Mouse (Mus musculus) embryonic facial prominence, embryonic 11.5 days (tissue): ENCODE measurements around the gene Gcgr. TPM values are rescaled to one million over a fixed set of nuclear protein-coding genes. Genes with fewer than 3 reads are reported as not detected.
"Not testable (repeated sequence)": the region's sequence is repeated elsewhere in the genome, so short reads cannot be mapped to it uniquely, and the experiment has no call there.

Source experiments
- ATAC-seq: fragments of 200-750 bp; cut with Nextera tagmentation; replicated peaks from 2 replicates; pipeline ENCODE4 v1.8.0; 2017; ENCODE audit warnings: low read depth; ENCODE audit not compliant: insufficient number of reproducible peaks, low FRiP score, low TSS enrichment
- DNase-seq: peaks from one replicate; pipeline ENCODE4 v3.0.0-alpha.2; 2015; ENCODE audit warnings: low spot score
- H3K27ac ChIP-seq: fragments of 300-500 bp; sonication (generic); replicated peaks from 2 replicates; pipeline ENCODE4 v1.5.1; 2014; ENCODE audit warnings: mild to moderate bottlenecking, low read depth, low read length, control low read depth
- H3K27me3 ChIP-seq: fragments of 300-500 bp; sonication (generic); 2 replicates; pipeline ENCODE4 v1.6.1; 2014; ENCODE audit warnings: mild to moderate bottlenecking, low read length, moderate library complexity, mixed read lengths; ENCODE audit not compliant: control insufficient read depth, insufficient read depth
- H3K36me3 ChIP-seq: fragments of 300-500 bp; sonication (generic); replicated peaks from 2 replicates; pipeline ENCODE4 v1.6.1; 2014; ENCODE audit warnings: low read depth, mild to moderate bottlenecking, low read length, moderate library complexity, mixed read lengths; ENCODE audit not compliant: control insufficient read depth, insufficient read depth
- H3K4me1 ChIP-seq: fragments of 300-500 bp; sonication (generic); 2 replicates; pipeline ENCODE4 v1.6.1; 2014; ENCODE audit warnings: low read length, mixed read lengths; ENCODE audit not compliant: control insufficient read depth, insufficient read depth
- H3K4me2 ChIP-seq: fragments of 300-500 bp; sonication (generic); 2 replicates; pipeline ENCODE4 v1.6.1; 2014; ENCODE audit warnings: low read depth, mild to moderate bottlenecking, control low read depth, low read length, moderate library complexity
- H3K4me3 ChIP-seq: fragments of 300-500 bp; sonication (generic); 2 replicates; pipeline ENCODE4 v1.5.1; 2014; ENCODE audit warnings: low read depth, low read length, control low read depth
- H3K9ac ChIP-seq: fragments of 300-500 bp; sonication (generic); replicated peaks from 2 replicates; pipeline ENCODE4 v1.6.1; 2014; ENCODE audit warnings: mild to moderate bottlenecking, control low read depth, low read length
- H3K9me3 ChIP-seq: fragments of 300-500 bp; sonication (generic); replicated peaks from 2 replicates; pipeline ENCODE4 v1.6.1; 2016; ENCODE audit warnings: mild to moderate bottlenecking, low read length, inconsistent platforms, mixed read lengths; ENCODE audit not compliant: control insufficient read depth
- WGBS: fragments of 180-500 bp; shearing (Covaris S2); extraction: QIAGEN DNeasy Blood & Tissue Kit; methylation state at CpG from one replicate; pipeline ENCODE4 v1.1.7; 2014; 5-methylcytosine and 5-hydroxymethylcytosine counted together
- polyA plus RNA-seq: library from polyadenylated mRNA; unstranded; fragments of >200 nt; fragmentation: Nextera tagmentation; extraction: Ambion mirVana; gene quantifications from 2 replicates; pipeline ENCODE4 v1.2.1, GENCODE M21; 2014

Gcgr gene
- polyA plus RNA-seq, 1 experiment from 2014 or later: 0.43 TPM

DNA sequence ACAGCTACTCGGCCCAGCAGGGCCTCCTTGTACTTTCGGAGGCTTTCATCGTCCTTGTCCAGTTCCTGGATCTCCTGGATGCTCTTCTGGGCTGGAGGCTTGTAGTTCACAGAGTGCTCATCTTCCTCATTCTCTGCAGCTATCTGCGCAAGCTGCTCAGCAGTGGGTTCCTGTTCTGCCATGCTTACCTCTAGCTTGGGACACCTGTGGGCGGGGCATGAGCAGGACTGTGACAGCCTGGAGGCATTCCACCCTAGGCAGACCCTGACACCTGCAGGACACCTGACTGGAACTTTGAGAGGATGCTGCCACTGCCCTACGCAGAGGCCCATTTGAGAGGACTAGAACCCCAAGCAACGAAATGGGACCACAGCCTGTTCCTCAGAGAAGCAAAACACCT lies 49.7 kb downstream of the Gcgr start:
- Histone ChIP-seq H3K9ac (peak overlapping the region; percentile 95), H3K4me1 (peaks cover 14% of the 10 kb centered on the region), H3K36me3 (peaks cover 17% of the 10 kb centered on the region), H3K27ac (peak overlapping the region; percentile 89; the same call in 1 of the 2 replicates), H3K4me2 (peak overlapping the region; percentile 90), H3K27me3 (no peaks in the 10 kb centered on the region), H3K4me3 (peak overlapping the region; percentile 94), H3K9me3 (peaks cover 3% of the 10 kb centered on the region)
- 62% methylated on average over 7 of the region's 7 CpGs for WGBS
- DNase-seq (no peak), ATAC-seq (no peak)

DNA sequence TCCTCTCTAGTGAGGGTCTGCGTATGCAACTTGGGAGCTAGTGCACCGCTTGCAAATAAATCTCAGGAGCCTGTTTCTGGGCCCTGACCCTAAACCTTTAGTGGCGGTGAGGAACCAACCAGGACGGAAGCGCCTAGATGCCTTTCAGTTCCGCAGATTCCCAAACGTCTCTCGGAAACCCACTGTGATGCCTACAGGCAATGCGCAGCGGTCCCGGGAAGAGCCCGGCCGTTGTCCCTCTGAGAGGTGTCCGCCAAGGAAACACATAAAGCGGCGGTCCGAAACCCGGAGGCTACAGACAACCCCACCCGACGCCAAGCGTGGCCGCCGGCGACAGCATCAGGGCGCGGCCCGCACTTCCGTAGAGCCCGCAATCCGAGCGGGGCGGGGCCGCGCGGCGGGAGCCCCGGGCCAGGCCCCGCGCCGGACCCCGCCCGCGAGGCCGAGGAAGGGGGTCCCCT lies 50.4 kb downstream of the Gcgr start:
- peak overlapping the region; percentile 89 for H3K27ac ChIP-seq
- peaks cover 3% of the 10 kb centered on the region for H3K9me3 ChIP-seq
- H3K4me1 ChIP-seq: peaks cover 14% of the 10 kb centered on the region
- H3K4me2 ChIP-seq: peak overlapping the region; percentile 90
- DNase-seq: peak; percentile 40
- WGBS: under 1% methylated on average over 42 of the region's 44 CpGs
- H3K9ac ChIP-seq: peak overlapping the region; percentile 95
- H3K4me3 ChIP-seq: peak overlapping the region; percentile 94
- no peaks in the 10 kb centered on the region for H3K27me3 ChIP-seq
- H3K36me3 ChIP-seq: peaks cover 17% of the 10 kb centered on the region
- ATAC-seq: no peak

GRCm38 (mm10) chr11:120581490-120582267 lies 51.2 kb downstream of the Gcgr start, which contains the start of gene Arhgdia:
Gene Arhgdia, minus strand, starts transcription at chr11:120581624.
- Histone ChIP-seq H3K4me3 (peak within 1 kb of the TSS; percentile 94), H3K27me3 (no peaks in the 10 kb centered on the region), H3K36me3 (peaks cover 17% of the 10 kb centered on the region), H3K4me1 (peaks cover 14% of the 10 kb centered on the region), H3K9ac (peak within 1 kb of the TSS; percentile 95), H3K27ac (peak within 1 kb of the TSS; percentile 89), H3K9me3 (peaks cover 3% of the 10 kb centered on the region), H3K4me2 (peak within 1 kb of the TSS; percentile 90)
- WGBS: 6% methylated on average over 61 of the region's 75 CpGs
- DNase-seq (peak; percentile 87), ATAC-seq (no peak; the same call in 1 of the 2 replicates)

- peak overlapping the region; percentile 94; the same call in 1 of the 2 replicates for H3K4me3 ChIP-seq
- H3K4me2 ChIP-seq: peak overlapping the region; percentile 90
- DNase-seq: peak; percentile 38
- ATAC-seq: no peak
- peaks cover 17% of the 10 kb centered on the region for H3K36me3 ChIP-seq
- H3K9me3 ChIP-seq: peaks cover 3% of the 10 kb centered on the region
- H3K27ac ChIP-seq: peak overlapping the region; percentile 89
- peak overlapping the region; percentile 95 for H3K9ac ChIP-seq
- no peaks in the 10 kb centered on the region for H3K27me3 ChIP-seq
- WGBS: 82% methylated on average over 8 of the region's 8 CpGs
- H3K4me1 ChIP-seq: peaks cover 14% of the 10 kb centered on the region
Observed at GRCm38 (mm10) chr11:120582268-120582981, 51.9 kb downstream of the Gcgr start.

DNA sequence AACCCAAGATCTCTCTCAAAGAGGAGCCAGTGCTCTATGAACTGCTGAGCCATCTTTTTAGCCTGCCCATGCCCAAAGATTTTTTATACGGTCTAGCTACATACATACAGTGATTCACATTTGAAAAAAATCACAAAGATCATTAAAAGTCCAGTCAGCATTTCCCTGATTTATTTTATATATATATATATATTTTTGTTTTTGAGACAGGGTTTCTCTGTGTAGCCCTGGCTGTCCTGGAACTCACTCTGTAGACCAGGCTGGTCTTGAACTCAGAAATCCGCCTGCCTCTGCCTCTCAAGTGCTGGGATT lies 52.4 kb downstream of the Gcgr start:
- WGBS: 96% methylated on average over 2 of the region's 2 CpGs
- not testable (repeated sequence) for DNase-seq, H3K9ac ChIP-seq, H3K9me3 ChIP-seq, H3K27ac ChIP-seq, H3K27me3 ChIP-seq, H3K4me3 ChIP-seq, H3K4me2 ChIP-seq, ATAC-seq
- peaks cover 14% of the 10 kb centered on the region for H3K4me1 ChIP-seq
- peaks cover 15% of the 10 kb centered on the region for H3K36me3 ChIP-seq

DNA sequence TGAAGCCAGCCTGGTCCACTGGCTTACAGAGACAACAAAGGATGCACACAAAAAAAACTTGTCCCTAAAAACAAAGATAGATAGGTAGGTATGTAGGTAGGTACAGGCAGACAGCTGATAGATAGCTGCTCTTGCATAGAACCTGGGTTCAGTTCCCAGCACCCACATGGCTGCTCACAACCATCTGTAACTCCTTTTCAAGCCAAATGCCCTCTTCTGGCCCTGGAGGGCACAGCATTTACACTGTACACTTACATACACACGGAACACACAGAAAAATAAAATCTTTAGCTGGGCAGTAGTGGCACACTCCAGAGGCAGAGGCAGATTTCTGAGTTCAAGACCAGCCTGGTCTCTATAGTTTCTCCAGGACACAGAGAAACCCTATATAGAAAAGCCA lies 53.4 kb downstream of the Gcgr start:
- WGBS: 93% methylated on average over 1 of the region's 1 CpGs
- Histone ChIP-seq H3K27ac (no peak overlapping the region), H3K4me3 (no peak overlapping the region), H3K9me3 (peaks cover 3% of the 10 kb centered on the region), H3K4me1 (peaks cover 13% of the 10 kb centered on the region), H3K4me2 (no peak overlapping the region), H3K9ac (no peak overlapping the region), H3K27me3 (no peaks in the 10 kb centered on the region), H3K36me3 (peaks cover 14% of the 10 kb centered on the region)
- ATAC-seq (no peak), DNase-seq (no peak)

DNA sequence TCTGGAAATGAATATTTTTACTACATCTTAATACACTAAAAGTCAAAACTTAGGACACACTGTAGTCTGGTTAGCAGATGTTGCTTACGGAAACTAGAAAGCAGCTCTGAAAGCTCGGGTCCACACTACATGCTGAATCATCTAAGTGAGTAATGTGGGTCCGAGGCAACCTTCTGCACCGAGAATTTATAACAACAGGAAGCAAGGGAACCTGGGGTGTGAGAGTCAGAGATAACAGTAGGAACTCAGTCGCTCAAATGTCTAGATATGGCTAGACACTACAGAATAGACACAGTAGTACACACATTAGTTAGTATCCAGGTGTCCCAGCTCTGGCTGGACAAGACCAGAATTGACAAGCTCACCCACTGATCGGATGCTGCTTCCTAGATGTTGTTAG lies 58.0 kb downstream of the Gcgr start:
- Histone ChIP-seq H3K9ac (no peak overlapping the region), H3K4me3 (no peak overlapping the region), H3K27ac (no peak overlapping the region), H3K4me1 (no peaks in the 10 kb centered on the region), H3K36me3 (peaks cover 14% of the 10 kb centered on the region), H3K9me3 (peaks cover 3% of the 10 kb centered on the region), H3K4me2 (no peak overlapping the region), H3K27me3 (no peaks in the 10 kb centered on the region)
- WGBS: 95% methylated on average over 6 of the region's 6 CpGs
- DNase-seq: no peak
- no peak for ATAC-seq
